Mouse (Mus musculus) E14TG2a.4 (cell line): ENCODE results near the gene Arhgef3.

ENCODE experiments used
- CTCF ChIP-seq: conservative IDR thresholded peaks from 2 replicates; pipeline ENCODE4 v1.5.1; 2014; ENCODE audit warnings: low read length
- NANOG ChIP-seq: IDR thresholded peaks from 2 replicates; pipeline ENCODE4 v1.6.1; 2014; ENCODE audit warnings: borderline replicate concordance, low read length, mixed read lengths
- POU5F1 ChIP-seq: IDR thresholded peaks from 2 replicates; pipeline ENCODE4 v1.6.1; 2014; ENCODE audit warnings: low read length, borderline replicate concordance

DNA sequence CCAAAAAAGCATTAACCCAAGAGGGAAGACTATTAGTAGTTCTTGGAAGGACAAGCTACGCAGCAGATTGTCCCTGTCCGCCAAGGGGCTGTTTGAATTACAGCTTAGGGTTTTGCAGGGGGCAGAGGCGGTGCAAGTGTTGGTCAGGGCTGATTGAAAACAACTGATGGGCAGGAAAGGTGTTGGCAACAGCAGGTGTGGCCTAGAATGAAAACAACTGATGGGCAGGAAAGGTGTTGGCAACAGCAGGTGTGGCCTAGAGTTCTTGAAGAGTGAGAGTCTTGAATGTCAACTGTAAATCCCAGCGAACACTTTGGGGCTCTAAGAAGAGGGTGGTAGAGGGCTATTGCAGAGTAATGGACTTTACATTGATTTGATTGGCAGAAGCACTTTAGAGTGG lies 241.2 kb downstream of the Arhgef3 start:
- TF ChIP-seq CTCF = no peak
- no peak for TF ChIP-seq NANOG
- no peak for TF ChIP-seq POU5F1
